Mouse (Mus musculus) effector memory CD4-positive, alpha-beta T cell, adult 7 months (primary cell): ENCODE data around the gene Fndc9. TPM values are rescaled to one million over a fixed set of nuclear protein-coding genes. Genes with fewer than 3 reads are reported as not detected.

ENCODE experiments used
- polyA plus RNA-seq: library from polyadenylated mRNA; unstranded; fragments of 100-300 nt; shearing (Covaris generic); gene quantifications from one replicate; pipeline ENCODE4 v1.2.1, GENCODE M21; 2017

Fndc9 gene
- 1.3 TPM for polyA plus RNA-seq

DNA sequence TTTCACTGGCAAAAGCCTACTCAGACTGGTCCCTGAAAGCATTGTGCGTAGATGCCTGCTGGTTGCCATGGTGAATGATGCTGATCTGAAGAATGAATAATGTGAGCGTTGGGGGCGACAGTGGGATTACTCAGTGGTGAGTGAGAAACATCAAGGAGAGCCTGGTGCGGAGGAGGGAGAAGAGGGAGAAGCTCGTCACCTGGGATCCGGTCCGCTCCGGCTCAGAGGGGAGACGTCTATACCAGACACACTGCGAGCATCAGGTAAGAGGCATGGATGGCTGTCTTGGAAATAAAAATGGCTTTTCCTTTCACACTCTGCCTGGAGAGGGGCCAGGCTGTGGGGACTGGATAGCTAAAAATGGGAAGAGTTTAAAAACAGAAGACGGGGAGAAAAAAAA lies at the start of gene Fndc9:
Fndc9 (plus strand) TSS at position 198 of the 400 bp plus-strand sequence.

Other genes starting within 250 kb of the Fndc9 start
- gene Gm12166, start 183.2 kb upstream of the Fndc9 start, polyA plus RNA-seq: 9.3 TPM
- gene Adam19, start 179.5 kb upstream of the Fndc9 start, polyA plus RNA-seq: 21.2 TPM
- 0.15 TPM for gene Nipal4, start 69.0 kb upstream of the Fndc9 start, polyA plus RNA-seq
- 158 TPM for gene Cyfip2, start 77.3 kb downstream of the Fndc9 start, polyA plus RNA-seq
- 933 TPM for gene Itk, start 154.0 kb downstream of the Fndc9 start, polyA plus RNA-seq
- 19.5 TPM for gene Fam71b, start 161.0 kb downstream of the Fndc9 start, polyA plus RNA-seq
- 29.6 TPM for gene Med7, start 201.4 kb downstream of the Fndc9 start, polyA plus RNA-seq
- gene Havcr2, start 219.4 kb downstream of the Fndc9 start, polyA plus RNA-seq: 3.2 TPM